Mouse (Mus musculus): ENCODE measurements around the gene Apoc4. TPM values are rescaled to one million over a fixed set of nuclear protein-coding genes. Genes with fewer than 3 reads are reported as not detected.
A peak's percentile ranks its signal among the peaks of the same experiment; 100 is the strongest.

The Apoc4 gene
- total RNA-seq, 2 experiments from 2014 or later: not detected

DNA sequence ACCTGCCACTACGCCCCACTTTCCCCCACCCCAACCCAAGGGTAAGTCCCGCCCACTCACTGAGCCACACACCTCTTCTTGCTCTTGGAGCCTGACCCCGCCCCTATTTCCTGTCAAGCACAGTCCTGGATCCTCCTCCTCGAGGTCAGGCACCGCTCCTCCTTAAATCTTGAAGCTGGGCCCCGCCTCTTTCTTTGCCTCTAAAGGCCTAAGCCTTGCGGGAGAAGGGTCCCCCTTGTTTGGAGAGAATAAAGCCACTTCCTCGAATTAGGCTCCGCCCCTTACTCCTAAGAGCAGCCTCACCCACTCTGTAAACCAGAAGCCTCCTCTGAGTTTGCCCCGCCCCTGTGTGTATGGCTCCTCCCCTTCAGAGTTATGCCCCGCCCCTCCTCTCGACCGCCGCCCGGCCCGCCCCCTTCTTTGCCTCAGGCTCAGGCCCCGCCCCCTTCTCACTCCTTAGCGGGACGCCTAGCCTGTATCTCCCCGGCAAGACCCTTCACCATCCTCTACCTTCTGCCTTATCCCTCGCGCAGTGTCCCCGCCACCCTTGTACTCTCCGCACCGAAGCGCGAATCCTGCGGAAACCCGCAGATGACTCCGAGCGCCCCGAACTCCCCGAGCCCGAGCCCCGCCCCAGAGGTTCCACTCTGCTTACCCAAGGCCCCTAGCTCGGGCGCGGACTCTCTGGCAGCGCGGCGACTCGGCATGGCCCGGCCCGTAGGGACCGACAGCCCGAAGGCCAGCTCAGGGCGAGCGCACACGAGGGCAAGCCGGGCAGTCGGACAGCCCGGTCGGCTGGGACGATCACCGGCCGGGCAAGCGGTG lies 52.5 kb downstream of the Apoc4 start:
- DNase-seq: peak; percentile 96

DNA sequence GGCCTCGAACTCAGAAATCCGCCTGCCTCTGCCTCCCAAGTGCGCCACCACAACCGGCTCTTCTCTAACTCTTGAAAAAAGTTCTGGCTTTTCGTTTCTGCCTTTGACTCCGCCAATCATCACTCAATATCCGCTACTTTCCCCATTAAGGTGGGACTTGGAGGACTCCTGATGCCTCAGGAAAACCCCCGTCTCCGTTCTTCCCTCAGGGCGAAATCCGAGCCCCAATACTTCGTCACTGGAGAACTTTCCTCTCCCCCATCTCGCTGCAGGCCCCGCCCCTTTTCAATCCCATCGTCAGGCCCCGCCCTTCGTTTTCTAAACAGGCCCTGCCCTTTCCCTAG lies 53.1 kb downstream of the Apoc4 start:
- DNase-seq: no peak

Other genes starting within 250 kb of the Apoc4 start
- gene Mark4, start 222.7 kb downstream of the Apoc4 start, total RNA-seq (2021): 10 to 100 TPM; 28.8 to 30.3 TPM
- 1 to 10 TPM in 1 of 2 experiments, under 1 TPM in 1; 0.93 to 1.1 TPM for gene Exoc3l2, start 218.1 kb downstream of the Apoc4 start, total RNA-seq (2021)
- 1 to 10 TPM; 2.0 to 2.5 TPM for gene Bloc1s3, start 173.1 kb downstream of the Apoc4 start, total RNA-seq (2021)
- gene Trappc6a, start 173.1 kb downstream of the Apoc4 start, total RNA-seq (2021): 10 to 100 TPM; 45.8 to 46.8 TPM
- gene Nkpd1, start 163.6 kb downstream of the Apoc4 start, total RNA-seq (2021): not detected
- gene Ppp1r37, start 118.4 kb downstream of the Apoc4 start, total RNA-seq (2021): 10 to 100 TPM; 45.4 to 45.6 TPM
- under 1 TPM in 1 of 2 experiments, not detected in 1; 0.17 TPM for gene Zfp296, start 104.2 kb downstream of the Apoc4 start, total RNA-seq (2021)
- 10 to 100 TPM; 55.3 to 61.1 TPM for gene Gemin7, start 103.9 kb downstream of the Apoc4 start, total RNA-seq (2021)
- 10 to 100 TPM; 33.0 to 33.7 TPM for gene Clasrp, start 77.0 kb downstream of the Apoc4 start, total RNA-seq (2021)
- gene Relb, start 52.0 kb downstream of the Apoc4 start, total RNA-seq (2021): 1 to 10 TPM; 8.1 to 9.1 TPM
- gene Clptm1, start 16.4 kb downstream of the Apoc4 start, total RNA-seq (2021): 10 to 100 TPM; 98.0 to 99.1 TPM
- under 1 TPM in 1 of 2 experiments, not detected in 1; 0.52 TPM for gene Apoc2, start 3.5 kb downstream of the Apoc4 start, total RNA-seq (2021)
- not detected for gene Gm44805, start 56 bp downstream of the Apoc4 start, total RNA-seq (2021)
- gene Apoc1, start 11.2 kb upstream of the Apoc4 start, total RNA-seq (2021): 1 to 10 TPM; 1.9 to 3.0 TPM
- gene Apoe, start 17.7 kb upstream of the Apoc4 start, total RNA-seq (2021): 100 to 1,000 TPM; 198 to 213 TPM
- gene Tomm40, start 34.0 kb upstream of the Apoc4 start, total RNA-seq (2021): 100 to 1,000 TPM; 147 to 153 TPM
- gene Nectin2, start 69.0 kb upstream of the Apoc4 start, total RNA-seq (2021): 10 to 100 TPM; 41.7 to 45.4 TPM
- 100 to 1,000 TPM; 263 to 285 TPM for gene Bcam, start 89.5 kb upstream of the Apoc4 start, total RNA-seq (2021)
- not detected for gene Cblc, start 115.3 kb upstream of the Apoc4 start, total RNA-seq (2021)
- 1 to 10 TPM; 4.0 TPM for gene Bcl3, start 141.3 kb upstream of the Apoc4 start, total RNA-seq (2021)
- not detected for gene Gm19345, start 170.5 kb upstream of the Apoc4 start, total RNA-seq (2021)
- gene Ceacam16, start 179.8 kb upstream of the Apoc4 start, total RNA-seq (2021): under 1 TPM in 1 of 2 experiments, not detected in 1; 0.38 TPM
- not detected for gene Ceacam19, start 206.5 kb upstream of the Apoc4 start, total RNA-seq (2021)
- gene Pvr, start 239.7 kb upstream of the Apoc4 start, total RNA-seq (2021): 10 to 100 TPM; 25.7 to 28.3 TPM

Measured in heart, postnatal 4 days (tissue).